Mouse (Mus musculus): ENCODE measurements around the gene Sept8. TPM values are rescaled to one million over a fixed set of nuclear protein-coding genes. Genes with fewer than 3 reads are reported as not detected.

Gene Sept8
- polyA plus RNA-seq, 1 experiment = 13.9 TPM

GRCm38 (mm10) chr11:53520122-53520978 is 1.3 kb downstream of the Sept8 start:
- no peak for DNase-seq (ENCODE audit: low read depth in 1 of 2, low spot score in 2 of 2)
- H3K27ac ChIP-seq (ENCODE audit: insufficient read depth, low read length) = peak overlapping the region; percentile 34
- H3K4me1 ChIP-seq (ENCODE audit: control insufficient read depth, insufficient read depth, insufficient read length) = peaks cover 5% of the 10 kb centered on the region
- no peaks in the 10 kb centered on the region for H3K36me3 ChIP-seq (ENCODE audit: control insufficient read depth, insufficient read depth, low read length)
- H3K4me3 ChIP-seq (ENCODE audit: extremely low read depth, insufficient read depth, insufficient read length) = peak overlapping the region; percentile 60
- 20% methylated on average over 24 of the region's 24 CpGs for WGBS
- H3K27me3 ChIP-seq (ENCODE audit: control insufficient read depth, insufficient read depth, low read length) = peaks cover 7% of the 10 kb centered on the region
- no peak for TF ChIP-seq CTCF (IDR thresholded peaks at IDR 0.05; ENCODE audit: extremely low read depth, insufficient read depth, insufficient read length, insufficient replicate concordance)
- TF ChIP-seq POLR2A (IDR thresholded peaks at IDR 0.05; ENCODE audit: low read depth, low read length) = no peak

- 74% methylated on average over 16 of the region's 16 CpGs for WGBS
- H3K36me3 ChIP-seq (ENCODE audit: control insufficient read depth, insufficient read depth, low read length) = no peaks in the 10 kb centered on the region
- H3K27ac ChIP-seq (ENCODE audit: insufficient read depth, low read length) = peak overlapping the region; percentile 40; the same call in 1 of the 2 replicates
- TF ChIP-seq CTCF (IDR thresholded peaks at IDR 0.05; ENCODE audit: extremely low read depth, insufficient read depth, insufficient read length, insufficient replicate concordance) = no peak
- no peak for TF ChIP-seq POLR2A (IDR thresholded peaks at IDR 0.05; ENCODE audit: low read depth, low read length)
- DNase-seq (ENCODE audit: low read depth in 1 of 2, low spot score in 2 of 2) = no peak
- H3K27me3 ChIP-seq (ENCODE audit: control insufficient read depth, insufficient read depth, low read length) = peaks cover 7% of the 10 kb centered on the region
- H3K4me3 ChIP-seq (ENCODE audit: extremely low read depth, insufficient read depth, insufficient read length) = 0 out of 2 replicates have a peak overlapping the region, but pooled peaks have one; percentile 5
- peaks cover 5% of the 10 kb centered on the region for H3K4me1 ChIP-seq (ENCODE audit: control insufficient read depth, insufficient read depth, insufficient read length)
Measured at GRCm38 (mm10) chr11:53521120-53521820, 2.2 kb downstream of the Sept8 start.

GRCm38 (mm10) chr11:53521821-53522131 is 2.7 kb downstream of the Sept8 start:
- H3K27ac ChIP-seq (ENCODE audit: insufficient read depth, low read length) = peak overlapping the region; percentile 40; the same call in 1 of the 2 replicates
- no peak for TF ChIP-seq POLR2A (IDR thresholded peaks at IDR 0.05; ENCODE audit: low read depth, low read length)
- TF ChIP-seq CTCF (IDR thresholded peaks at IDR 0.05; ENCODE audit: extremely low read depth, insufficient read depth, insufficient read length, insufficient replicate concordance) = no peak
- H3K27me3 ChIP-seq (ENCODE audit: control insufficient read depth, insufficient read depth, low read length) = peaks cover 7% of the 10 kb centered on the region
- WGBS = 79% methylated on average over 7 of the region's 7 CpGs
- H3K36me3 ChIP-seq (ENCODE audit: control insufficient read depth, insufficient read depth, low read length) = no peaks in the 10 kb centered on the region
- no peak overlapping the region for H3K4me3 ChIP-seq (ENCODE audit: extremely low read depth, insufficient read depth, insufficient read length)
- peaks cover 5% of the 10 kb centered on the region for H3K4me1 ChIP-seq (ENCODE audit: control insufficient read depth, insufficient read depth, insufficient read length)
- no peak for DNase-seq (ENCODE audit: low read depth in 1 of 2, low spot score in 2 of 2)

- H3K4me3 ChIP-seq (ENCODE audit: extremely low read depth, insufficient read depth, insufficient read length) = no peak overlapping the region
- H3K4me1 ChIP-seq (ENCODE audit: control insufficient read depth, insufficient read depth, insufficient read length) = peaks cover 5% of the 10 kb centered on the region
- no peak overlapping the region for H3K27ac ChIP-seq (ENCODE audit: insufficient read depth, low read length)
Measured at GRCm38 (mm10) chr11:53522362-53522761, 3.3 kb downstream of the Sept8 start.

DNA sequence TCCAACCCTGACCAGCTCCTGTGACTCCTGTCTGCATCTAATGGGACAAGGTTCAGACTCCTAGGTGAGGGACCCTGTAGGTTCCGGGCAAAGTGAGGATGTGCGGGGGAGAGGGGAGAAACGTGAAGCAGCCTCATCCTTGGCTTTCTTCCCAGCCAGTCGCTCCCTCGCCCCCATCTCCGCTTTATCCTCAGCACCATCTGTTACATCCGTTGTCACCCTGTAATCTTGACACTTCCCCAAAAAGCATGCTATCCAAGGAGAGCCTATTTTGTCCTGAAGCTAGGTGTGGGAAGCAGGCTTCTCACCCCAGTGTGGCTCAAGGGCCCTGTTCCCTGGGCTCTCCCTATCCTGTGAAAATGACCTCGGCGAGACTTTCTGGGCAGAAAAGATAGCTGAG is 3.9 kb downstream of the Sept8 start:
- H3K4me1 ChIP-seq (ENCODE audit: control insufficient read depth, insufficient read depth, insufficient read length) = peaks cover 5% of the 10 kb centered on the region
- 71% methylated on average over 9 of the region's 9 CpGs for WGBS
- H3K36me3 ChIP-seq (ENCODE audit: control insufficient read depth, insufficient read depth, low read length) = no peaks in the 10 kb centered on the region

More at GRCm38 (mm10) chr11:53522362-53522761, 3.3 kb downstream of the Sept8 start:
- DNase-seq (ENCODE audit: low read depth in 1 of 2, low spot score in 2 of 2) = no peak
- Histone ChIP-seq H3K36me3 (ENCODE audit: control insufficient read depth, insufficient read depth, low read length) (no peaks in the 10 kb centered on the region), H3K27me3 (ENCODE audit: control insufficient read depth, insufficient read depth, low read length) (peaks cover 7% of the 10 kb centered on the region)
- WGBS = 91% methylated on average over 3 of the region's 3 CpGs
- TF ChIP-seq CTCF (IDR thresholded peaks at IDR 0.05; ENCODE audit: extremely low read depth, insufficient read depth, insufficient read length, insufficient replicate concordance) = no peak
- no peak for TF ChIP-seq POLR2A (IDR thresholded peaks at IDR 0.05; ENCODE audit: low read depth, low read length)

GRCm38 (mm10) chr11:53523545-53524405 is 4.7 kb downstream of the Sept8 start:
- H3K27me3 ChIP-seq (ENCODE audit: control insufficient read depth, insufficient read depth, low read length) = peaks cover 7% of the 10 kb centered on the region
- peaks cover 5% of the 10 kb centered on the region for H3K4me1 ChIP-seq (ENCODE audit: control insufficient read depth, insufficient read depth, insufficient read length)
- TF ChIP-seq CTCF (IDR thresholded peaks at IDR 0.05; ENCODE audit: extremely low read depth, insufficient read depth, insufficient read length, insufficient replicate concordance) (no peak), POLR2A (IDR thresholded peaks at IDR 0.05; ENCODE audit: low read depth, low read length) (no peak)
- H3K4me3 ChIP-seq (ENCODE audit: extremely low read depth, insufficient read depth, insufficient read length) = no peak overlapping the region
- H3K36me3 ChIP-seq (ENCODE audit: control insufficient read depth, insufficient read depth, low read length) = no peaks in the 10 kb centered on the region
- 86% methylated on average over 14 of the region's 14 CpGs for WGBS
- DNase-seq (ENCODE audit: low read depth in 1 of 2, low spot score in 2 of 2) = no peak
- no peak overlapping the region for H3K27ac ChIP-seq (ENCODE audit: insufficient read depth, low read length)

More for the DNA sequence above, 3.9 kb downstream of the Sept8 start:
- no peak for DNase-seq (ENCODE audit: low read depth in 1 of 2, low spot score in 2 of 2)
- TF ChIP-seq CTCF (IDR thresholded peaks at IDR 0.05; ENCODE audit: extremely low read depth, insufficient read depth, insufficient read length, insufficient replicate concordance) (no peak), POLR2A (IDR thresholded peaks at IDR 0.05; ENCODE audit: low read depth, low read length) (no peak)
- Histone ChIP-seq H3K27ac (ENCODE audit: insufficient read depth, low read length) (no peak overlapping the region), H3K27me3 (ENCODE audit: control insufficient read depth, insufficient read depth, low read length) (peaks cover 7% of the 10 kb centered on the region), H3K4me3 (ENCODE audit: extremely low read depth, insufficient read depth, insufficient read length) (no peak overlapping the region)

Measured in spleen, adult 2 months (tissue).